Mouse (Mus musculus): ENCODE results near the gene Cdkn2aip. TPM values are rescaled to one million over a fixed set of nuclear protein-coding genes. Genes with fewer than 3 reads are reported as not detected.
A peak's percentile ranks its signal among the peaks of the same experiment; 100 is the strongest.

Gene Cdkn2aip
- total RNA-seq, 1 experiment from 2014 or later, result 41.9 TPM

DNA sequence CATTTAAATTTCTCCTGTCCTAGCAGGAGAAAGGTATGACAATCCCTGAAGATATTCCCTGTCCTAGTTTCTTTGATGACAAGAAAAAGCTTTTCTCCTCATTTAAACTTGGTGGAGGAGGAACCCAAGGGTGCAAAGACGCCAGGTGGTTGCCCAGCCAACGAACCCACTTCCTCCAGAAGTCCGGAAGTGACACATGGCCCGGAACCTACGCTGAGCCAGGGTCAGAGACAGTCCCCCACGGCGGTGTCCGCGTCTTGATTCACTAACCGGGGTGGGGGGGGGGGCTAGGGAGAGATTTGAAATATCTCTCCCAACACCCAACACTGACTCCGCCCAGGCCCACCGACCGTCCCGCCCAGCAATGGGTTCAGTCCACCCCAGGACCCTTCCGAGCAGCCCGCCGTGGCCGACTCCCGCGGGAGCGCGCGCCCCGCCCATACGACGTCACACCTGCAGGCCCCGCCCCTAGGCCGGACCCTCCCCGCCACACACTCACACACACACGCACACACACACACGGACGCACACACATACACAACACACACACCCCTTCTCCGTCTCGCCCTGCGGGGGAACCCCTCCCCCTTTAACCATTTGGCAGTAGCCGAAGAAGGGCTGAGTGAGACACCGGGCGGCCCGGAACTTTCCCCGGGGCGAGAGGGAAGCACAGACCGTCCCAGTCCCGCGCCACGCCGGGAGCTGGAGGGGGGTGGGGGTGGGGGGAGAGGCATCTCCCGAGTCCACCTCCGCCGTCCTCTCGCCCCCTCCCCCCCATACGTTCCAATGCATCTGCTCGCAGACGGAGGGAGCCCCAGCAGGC lies 40.2 kb downstream of the Cdkn2aip start:
- peak; percentile 68 for ATAC-seq (ENCODE audit: extremely low read depth, insufficient number of reproducible peaks, low FRiP score, poor library complexity, severe bottlenecking)

- no peak for ATAC-seq (ENCODE audit: extremely low read depth, insufficient number of reproducible peaks, low FRiP score, poor library complexity, severe bottlenecking)
These were observed 49.4 kb downstream of the Cdkn2aip start for GRCm38 (mm10) chr8:47664231-47664785.

GRCm38 (mm10) chr8:47663201-47663600 lies 50.5 kb downstream of the Cdkn2aip start:
- no peak for ATAC-seq (ENCODE audit: extremely low read depth, insufficient number of reproducible peaks, low FRiP score, poor library complexity, severe bottlenecking)

DNA sequence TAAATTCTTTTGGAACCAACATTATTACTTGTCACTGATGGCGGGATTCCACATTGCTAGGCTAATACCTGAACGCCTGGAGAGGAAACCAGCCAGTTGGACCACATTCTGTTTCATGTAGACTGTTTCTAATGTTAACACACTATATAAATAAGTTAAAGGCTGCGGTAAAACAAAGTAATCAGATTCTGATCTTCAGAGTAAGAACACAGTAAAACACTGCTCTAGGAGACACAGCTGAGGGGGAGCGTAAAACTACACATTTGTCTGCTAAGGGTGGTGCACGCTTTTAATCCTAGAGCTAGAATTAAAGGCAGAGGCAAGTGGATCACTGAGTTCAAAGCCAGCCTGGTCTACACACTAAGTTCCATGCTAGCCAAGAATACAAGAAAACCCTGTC lies 51.0 kb downstream of the Cdkn2aip start:
- ATAC-seq (ENCODE audit: extremely low read depth, insufficient number of reproducible peaks, low FRiP score, poor library complexity, severe bottlenecking), result no peak

- no peak for ATAC-seq (ENCODE audit: extremely low read depth, insufficient number of reproducible peaks, low FRiP score, poor library complexity, severe bottlenecking)
These were observed 53.3 kb downstream of the Cdkn2aip start for GRCm38 (mm10) chr8:47660394-47660793.

DNA sequence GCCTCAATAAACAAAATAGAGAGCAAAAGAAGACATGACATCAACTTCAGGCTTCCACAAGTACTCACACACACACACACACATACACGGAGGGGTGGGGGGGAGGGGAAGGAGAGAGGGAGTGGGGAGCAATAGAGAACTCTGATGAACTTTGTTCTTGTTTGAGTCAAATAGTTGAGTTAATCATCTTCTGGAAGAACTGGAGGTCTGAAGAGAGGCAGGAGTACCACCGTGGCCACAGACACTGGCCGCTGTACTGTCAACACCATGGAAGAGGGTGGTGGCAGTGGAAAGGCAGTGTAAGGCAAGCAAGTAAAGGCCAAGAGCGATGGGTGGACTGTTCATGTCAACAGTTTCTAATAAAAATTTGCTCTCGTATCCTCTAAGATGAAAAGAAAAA lies 54.3 kb downstream of the Cdkn2aip start:
- ATAC-seq (ENCODE audit: extremely low read depth, insufficient number of reproducible peaks, low FRiP score, poor library complexity, severe bottlenecking), result no peak

Other genes starting within 250 kb of the Cdkn2aip start
- 59.5 and 60.4 TPM in 2 replicates for gene Trappc11, start 180.5 kb downstream of the Cdkn2aip start, total RNA-seq (2017)
- gene Rwdd4a, start 180.3 kb downstream of the Cdkn2aip start, total RNA-seq (2017), result 11.4 and 12.4 TPM in 2 replicates
- gene Ing2, start 38.4 kb downstream of the Cdkn2aip start, total RNA-seq (2017), result 31.4 and 46.9 TPM in 2 replicates
- not detected in 2 replicates for gene Cldn24, start 108.2 kb upstream of the Cdkn2aip start, total RNA-seq (2017)
- not detected in 2 replicates for gene Cldn22, start 110.5 kb upstream of the Cdkn2aip start, total RNA-seq (2017)

Measured in neutrophil, adult 5-6 weeks (primary cell).